Mouse (Mus musculus) ES-E14 (cell line): ENCODE results near the gene Pex14. TPM values are rescaled to one million over a fixed set of nuclear protein-coding genes. Genes with fewer than 3 reads are reported as not detected.

ENCODE experiments used
- DNase-seq: peaks from one replicate; pipeline ENCODE4 v3.0.0-alpha.2; 2013; ENCODE audit warnings: low read depth, low spot score
- H3K27ac ChIP-seq: 2 replicates; pipeline ENCODE4 v1.5.1; 2012; ENCODE audit warnings: low read depth, mild to moderate bottlenecking, low read length, moderate library complexity, mixed read lengths; ENCODE audit not compliant: poor library complexity, insufficient read depth, severe bottlenecking
- H3K36me3 ChIP-seq: 2 replicates; pipeline ENCODE4 v1.6.1; 2012; ENCODE audit warnings: mild to moderate bottlenecking, low read length, moderate library complexity, mixed read lengths; ENCODE audit not compliant: control insufficient read depth, poor library complexity, insufficient read depth, severe bottlenecking
- H3K4me1 ChIP-seq, 2 experiments: fragments of 150-350 bp in 1 of 2; sonication (generic) in 1 of 2; 2 replicates each; pipeline ENCODE4 v1.6.1; 2012; ENCODE audit warnings: low read length in 2 of 2, mild to moderate bottlenecking in 1 of 2, mixed read lengths in 1 of 2; ENCODE audit not compliant: control insufficient read depth in 2 of 2, insufficient read depth in 2 of 2, poor library complexity in 1 of 2
- H3K4me3 ChIP-seq, 2 experiments: fragments of 150-350 bp in 1 of 2; sonication (generic) in 1 of 2; 2 replicates each; pipeline ENCODE4 v1.5.1; 2012; ENCODE audit warnings: low read length in 2 of 2, low read depth in 1 of 2, mild to moderate bottlenecking in 1 of 2, mixed read lengths in 1 of 2; ENCODE audit not compliant: insufficient read depth in 1 of 2, poor library complexity in 1 of 2, severe bottlenecking in 1 of 2
- H3K9ac ChIP-seq: 2 replicates; pipeline ENCODE4 v1.6.1; 2012; ENCODE audit warnings: low read depth, mild to moderate bottlenecking, low read length, mixed read lengths; ENCODE audit not compliant: poor library complexity, insufficient read depth, severe bottlenecking
- H3K9me3 ChIP-seq: fragments of 150-350 bp; sonication (generic); 2 replicates; pipeline ENCODE4 v1.6.1; 2012; ENCODE audit warnings: low read depth, mild to moderate bottlenecking, low read length; ENCODE audit not compliant: control insufficient read depth, insufficient read depth
- CHD2 ChIP-seq: IDR thresholded peaks from 2 replicates; pipeline ENCODE4 v1.6.1; 2014; ENCODE audit warnings: mild to moderate bottlenecking, low read depth, low read length, inconsistent platforms
- HCFC1 ChIP-seq: IDR thresholded peaks from 2 replicates; pipeline ENCODE4 v1.6.1; 2012; ENCODE audit warnings: low read length, inconsistent platforms, borderline replicate concordance; ENCODE audit not compliant: insufficient read depth
- MAFK ChIP-seq: IDR thresholded peaks from 2 replicates; pipeline ENCODE4 v1.6.1; 2014; ENCODE audit warnings: mild to moderate bottlenecking, low read depth, low read length, inconsistent platforms; ENCODE audit not compliant: insufficient read depth
- ZC3H11A ChIP-seq: IDR thresholded peaks from 2 replicates; pipeline ENCODE4 v1.6.1; 2012; ENCODE audit warnings: low read depth, mild to moderate bottlenecking, inconsistent platforms, low read length, borderline replicate concordance
- ZNF384 ChIP-seq: IDR thresholded peaks from 2 replicates; pipeline ENCODE4 v1.6.1; 2012; ENCODE audit warnings: low read depth, low read length, inconsistent platforms
- in situ Hi-C, 2 experiments: fragments of 600-800 bp; cut with MboI; formaldehyde crosslinking; loops; one replicate each; pipeline ENCODE4 v1.15.1; 2025; ENCODE audit warnings: low sequenced_read_pairs in 2 of 2, inconsistent platforms in 1 of 2; ENCODE audit not compliant: unreplicated experiment in 2 of 2
- total RNA-seq: library from RNA; depleted of rRNA; stranded (reverse); fragments of 300-350 nt; gene quantifications from 2 replicates; pipeline ENCODE4 v1.2.3, GENCODE M21; 2012; rRNA removed

Gene Pex14
- 80.3 and 126 TPM in 2 replicates for total RNA-seq

DNA sequence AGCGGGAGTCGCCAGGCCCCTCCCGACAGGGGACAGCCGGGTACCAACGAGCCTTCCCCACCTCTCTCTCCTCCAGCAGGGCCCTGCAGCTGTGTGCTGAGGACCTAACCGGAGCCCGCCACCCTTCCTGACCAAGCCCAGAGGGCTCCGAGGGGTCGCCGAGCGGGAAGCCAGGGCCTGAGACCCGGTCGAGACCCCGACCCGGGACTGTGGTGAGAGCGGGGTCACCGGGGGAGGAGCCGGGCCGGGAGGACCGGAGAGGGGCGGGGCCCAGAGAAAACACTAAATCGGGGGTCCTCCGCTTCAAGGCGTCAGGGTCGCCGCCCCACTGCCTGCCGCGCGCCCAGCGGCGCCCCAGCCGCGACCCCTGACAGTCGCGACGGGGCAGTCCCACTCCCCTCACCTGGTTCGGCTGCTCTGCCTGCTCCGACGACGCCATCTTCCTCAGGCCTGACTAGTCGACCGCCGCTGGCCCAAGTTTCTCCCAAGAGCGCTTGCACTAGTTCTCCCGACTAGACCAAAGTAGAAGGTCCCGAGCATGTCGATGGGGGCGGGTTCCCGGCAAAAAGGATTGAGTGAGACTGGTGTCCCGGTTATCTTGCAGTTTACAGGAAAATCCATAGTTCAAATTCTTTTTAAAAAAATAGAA is at the start of gene Pex14:
Gene Pex14 (minus strand): TSS at position 508 of the 649 bp plus-strand sequence.
- Histone ChIP-seq H3K4me3 (peak within 1 kb of the TSS; percentile 79 to 100), H3K9ac (peak within 1 kb of the TSS; percentile 84), H3K4me1 (peaks cover 0 to 3% of the 10 kb centered on the region in 2 experiments; a peak in 1 of 4 replicates), H3K27ac (peak within 1 kb of the TSS; percentile 49), H3K36me3 (peaks cover 3% of the 10 kb centered on the region; the same call in 1 of the 2 replicates), H3K9me3 (no peaks in the 10 kb centered on the region)
- in situ Hi-C loops = no loop called here
- peak; percentile 21; the same call in 1 of the 2 replicates for TF ChIP-seq CHD2
- peak; percentile 89 for TF ChIP-seq HCFC1
- no peak for TF ChIP-seq MAFK
- TF ChIP-seq ZNF384 = no peak
- TF ChIP-seq ZC3H11A = no peak
- DNase-seq = peak; percentile 88

DNA sequence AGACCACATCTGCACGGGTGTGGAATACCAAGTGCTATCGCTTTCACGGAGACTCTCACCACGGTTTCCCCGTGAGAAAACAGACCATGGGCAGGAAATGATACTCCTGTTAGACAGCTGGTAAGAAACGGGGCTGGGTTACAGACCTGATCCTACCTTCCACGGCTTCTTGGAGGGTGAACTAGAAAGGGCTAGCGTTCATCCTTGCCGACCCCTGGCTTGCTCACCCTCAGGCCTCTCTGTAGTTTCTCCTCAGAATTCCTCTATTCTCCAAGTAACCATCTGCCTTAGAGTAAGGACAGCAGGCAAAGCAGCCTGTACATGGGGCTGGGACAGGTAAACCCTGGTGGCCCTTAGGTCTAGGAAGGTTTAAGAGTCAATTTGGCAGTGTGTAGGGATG is 49.5 kb upstream of the Pex14 start:
- in situ Hi-C loops = no loop called here
- no peaks in the 10 kb centered on the region for H3K9me3 ChIP-seq
- no peak overlapping the region for H3K9ac ChIP-seq
- H3K4me3 ChIP-seq = no peak overlapping the region
- H3K36me3 ChIP-seq = peaks cover 45% of the 10 kb centered on the region
- TF ChIP-seq ZC3H11A = no peak
- no peak for TF ChIP-seq ZNF384
- no peak for TF ChIP-seq CHD2
- no peak for TF ChIP-seq MAFK
- TF ChIP-seq HCFC1 = no peak
- DNase-seq = no peak
- H3K4me1 ChIP-seq = peaks cover 0 to 3% of the 10 kb centered on the region in 2 experiments; a peak in 1 of 4 replicates
- H3K27ac ChIP-seq = no peak overlapping the region

DNA sequence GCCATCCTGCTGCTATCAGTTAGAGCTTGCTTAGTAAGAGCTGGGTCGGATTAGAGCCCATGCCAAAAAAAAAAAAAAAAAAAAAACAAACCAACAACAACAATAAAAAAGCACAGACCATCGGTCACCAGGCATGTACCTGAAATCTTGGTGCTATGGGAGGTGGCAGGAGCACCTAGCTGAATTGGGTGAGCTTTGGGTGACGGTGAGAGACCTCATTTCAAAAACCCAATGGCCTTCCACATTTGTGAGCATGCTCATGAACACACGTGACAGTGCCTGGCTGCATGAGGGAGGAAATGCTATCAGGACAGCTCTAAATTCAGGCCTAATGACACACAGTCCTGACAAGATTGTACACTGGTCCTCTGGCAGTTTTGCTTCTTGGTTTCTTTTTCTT is 48.4 kb upstream of the Pex14 start:
- H3K27ac ChIP-seq = no peak overlapping the region
- peaks cover 0 to 3% of the 10 kb centered on the region in 2 experiments; a peak in 1 of 4 replicates for H3K4me1 ChIP-seq
- in situ Hi-C loops = no loop called here
- no peak overlapping the region for H3K9ac ChIP-seq
- no peak overlapping the region for H3K4me3 ChIP-seq
- H3K9me3 ChIP-seq = no peaks in the 10 kb centered on the region
- TF ChIP-seq ZC3H11A = no peak
- TF ChIP-seq CHD2 = no peak
- TF ChIP-seq ZNF384 = 0 out of 2 replicates have a peak, but pooled peaks have one; percentile 20
- no peak for TF ChIP-seq HCFC1
- no peak for TF ChIP-seq MAFK
- peaks cover 34% of the 10 kb centered on the region for H3K36me3 ChIP-seq
- no peak for DNase-seq

DNA sequence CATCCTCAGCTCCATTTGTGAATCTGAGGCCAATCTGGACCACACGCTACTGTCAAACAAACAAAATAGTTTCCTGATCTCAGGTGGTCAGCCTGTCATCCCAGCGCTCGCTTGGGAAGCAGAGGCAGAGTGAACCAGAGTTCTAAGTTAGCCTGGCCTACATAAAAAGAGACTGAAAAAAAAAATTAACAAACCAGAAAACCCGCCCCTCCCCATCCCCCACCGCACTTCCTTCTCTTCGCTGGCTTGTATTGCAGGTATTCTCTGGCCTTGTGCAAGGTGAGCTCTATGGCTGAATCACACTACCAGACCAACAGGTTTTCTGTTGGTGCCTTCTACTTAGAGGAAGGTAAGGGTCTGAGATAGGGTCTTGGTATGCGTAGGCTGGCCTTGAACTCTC is 47.9 kb upstream of the Pex14 start:
- in situ Hi-C loops = no loop called here
- no peaks in the 10 kb centered on the region for H3K9me3 ChIP-seq
- DNase-seq = no peak
- H3K27ac ChIP-seq = no peak overlapping the region
- H3K36me3 ChIP-seq = peaks cover 29% of the 10 kb centered on the region
- H3K9ac ChIP-seq = no peak overlapping the region
- TF ChIP-seq ZC3H11A = no peak
- no peak for TF ChIP-seq CHD2
- no peak for TF ChIP-seq MAFK
- TF ChIP-seq ZNF384 = no peak
- no peak for TF ChIP-seq HCFC1
- no peak overlapping the region for H3K4me3 ChIP-seq
- H3K4me1 ChIP-seq = peaks cover 0 to 3% of the 10 kb centered on the region in 2 experiments; a peak in 1 of 4 replicates
